Mouse (Mus musculus) MEL (cell line): ENCODE results near the gene Gm49373. TPM values are rescaled to one million over a fixed set of nuclear protein-coding genes. Genes with fewer than 3 reads are reported as not detected.

Experiments used
- DNase-seq: peaks from one replicate; pipeline ENCODE4 v3.0.0; 2011; ENCODE audit warnings: low read depth, low spot score
- H3K27ac ChIP-seq: 2 replicates; pipeline ENCODE4 v1.5.1; 2012; ENCODE audit warnings: low read depth, mild to moderate bottlenecking, control low read depth, low read length, moderate library complexity; ENCODE audit not compliant: control insufficient read depth
- H3K27me3 ChIP-seq, 2 experiments: fragments of 150-350 bp in 1 of 2; sonication (generic) in 1 of 2; 2 replicates each; pipeline ENCODE4 v1.6.1; 2012; ENCODE audit warnings: low read length in 2 of 2, mild to moderate bottlenecking in 2 of 2, improper control_type of control experiment in 1 of 2, moderate library complexity in 1 of 2; ENCODE audit not compliant: insufficient read depth in 2 of 2, control insufficient read depth in 1 of 2
- H3K36me3 ChIP-seq, 2 experiments: 2 replicates each; pipeline ENCODE4 v1.6.1; 2012 to 2014; ENCODE audit warnings: low read length in 2 of 2, improper control_type of control experiment in 1 of 2, inconsistent platforms in 1 of 2, mild to moderate bottlenecking in 1 of 2; ENCODE audit not compliant: insufficient read depth in 2 of 2, control insufficient read depth in 1 of 2
- H3K4me1 ChIP-seq, 2 experiments: fragments of 150-350 bp in 1 of 2; sonication (generic) in 1 of 2; 2 replicates each; pipeline ENCODE4 v1.6.1; 2012; ENCODE audit warnings: low read length in 2 of 2, improper control_type of control experiment in 1 of 2, mild to moderate bottlenecking in 1 of 2; ENCODE audit not compliant: insufficient read depth in 2 of 2, control insufficient read depth in 1 of 2
- H3K4me3 ChIP-seq, 2 experiments: fragments of 150-350 bp in 1 of 2; sonication (generic) in 1 of 2; 2 replicates each; pipeline ENCODE4 v1.5.1; 2012; ENCODE audit warnings: low read depth in 2 of 2, low read length in 2 of 2, mild to moderate bottlenecking in 2 of 2, moderate library complexity in 2 of 2, control low read depth in 1 of 2, improper control_type of control experiment in 1 of 2; ENCODE audit not compliant: control insufficient read depth in 1 of 2, insufficient read depth in 1 of 2
- H3K79me2 ChIP-seq: 2 replicates; pipeline ENCODE4 v1.6.1; 2012; ENCODE audit warnings: mild to moderate bottlenecking, low read length, moderate library complexity; ENCODE audit not compliant: control insufficient read depth, poor library complexity, insufficient read depth
- H3K9ac ChIP-seq: 2 replicates; pipeline ENCODE4 v1.6.1; 2012; ENCODE audit warnings: low read depth, mild to moderate bottlenecking, control low read depth, low read length, moderate library complexity; ENCODE audit not compliant: control insufficient read depth, poor library complexity, severe bottlenecking
- H3K9me3 ChIP-seq: fragments of 150-350 bp; sonication (generic); replicated peaks from 2 replicates; pipeline ENCODE4 v1.6.1; 2012; ENCODE audit warnings: mild to moderate bottlenecking, low read length, improper control_type of control experiment, moderate library complexity; ENCODE audit not compliant: insufficient read depth
- CHD2 ChIP-seq: IDR thresholded peaks from 2 replicates; pipeline ENCODE4 v1.6.1; 2011; ENCODE audit warnings: low read length, improper control_type of control experiment
- CTCF ChIP-seq, 3 experiments: IDR thresholded peaks in 2 of 3; conservative IDR thresholded peaks in 1 of 3; 2 replicates each; pipeline ENCODE4 v1.5.1; 2011 to 2012; ENCODE audit warnings: low read length in 3 of 3, low read depth in 2 of 3, mild to moderate bottlenecking in 2 of 3, improper control_type of control experiment in 1 of 3, inconsistent platforms in 1 of 3, mixed read lengths in 1 of 3, moderate library complexity in 1 of 3; ENCODE audit not compliant: control insufficient read depth in 1 of 3, insufficient read depth in 1 of 3, poor library complexity in 1 of 3, severe bottlenecking in 1 of 3
- ELF1 ChIP-seq: IDR thresholded peaks from 2 replicates; pipeline ENCODE4 v1.6.1; 2014; ENCODE audit warnings: low read depth, mild to moderate bottlenecking, inconsistent platforms, low read length, improper control_type of control experiment, moderate library complexity
- ETS1 ChIP-seq: IDR thresholded peaks from 2 replicates; pipeline ENCODE4 v1.6.1; 2012; ENCODE audit warnings: low read depth, mild to moderate bottlenecking, inconsistent platforms, low read length, improper control_type of control experiment, moderate library complexity
- GABPA ChIP-seq: IDR thresholded peaks from 2 replicates; pipeline ENCODE4 v1.6.1; 2012; ENCODE audit warnings: low read depth, mild to moderate bottlenecking, inconsistent platforms, low read length, improper control_type of control experiment, moderate library complexity
- HCFC1 ChIP-seq: IDR thresholded peaks from 2 replicates; pipeline ENCODE4 v1.6.1; 2012; ENCODE audit warnings: low read depth, mild to moderate bottlenecking, inconsistent platforms, low read length, improper control_type of control experiment, moderate library complexity
- JUND ChIP-seq: IDR thresholded peaks from 2 replicates; pipeline ENCODE4 v1.6.1; 2011; ENCODE audit warnings: low read depth, mild to moderate bottlenecking, improper control_type of control experiment, low read length
- MAFK ChIP-seq: IDR thresholded peaks from 2 replicates; pipeline ENCODE4 v1.6.1; 2011; ENCODE audit warnings: low read depth, mild to moderate bottlenecking, low read length, improper control_type of control experiment, borderline replicate concordance
- MXI1 ChIP-seq: IDR thresholded peaks from 2 replicates; pipeline ENCODE4 v1.6.1; 2011; ENCODE audit warnings: mild to moderate bottlenecking, low read depth, low read length, improper control_type of control experiment
- NRF1 ChIP-seq: IDR thresholded peaks from 2 replicates; pipeline ENCODE4 v1.6.1; 2014; ENCODE audit warnings: low read depth, mild to moderate bottlenecking, inconsistent platforms, low read length, improper control_type of control experiment, moderate library complexity; ENCODE audit not compliant: poor library complexity, insufficient read depth, severe bottlenecking
- POLR2A ChIP-seq, 2 experiments: IDR thresholded peaks; 2 replicates each; pipeline ENCODE4 v1.6.1; 2011 to 2012; ENCODE audit warnings: low read length in 2 of 2, mild to moderate bottlenecking in 2 of 2, control low read depth in 1 of 2, improper control_type of control experiment in 1 of 2, low read depth in 1 of 2, moderate library complexity in 1 of 2; ENCODE audit not compliant: control insufficient read depth in 1 of 2, insufficient read depth in 1 of 2, poor library complexity in 1 of 2
- POLR2AphosphoS2 ChIP-seq: IDR thresholded peaks from 2 replicates; pipeline ENCODE4 v1.6.1; 2011; ENCODE audit warnings: low read length, improper control_type of control experiment
- RCOR1 ChIP-seq: IDR thresholded peaks from 2 replicates; pipeline ENCODE4 v1.6.1; 2012; ENCODE audit warnings: low read depth, mild to moderate bottlenecking, inconsistent platforms, low read length, improper control_type of control experiment
- TCF12 ChIP-seq: IDR thresholded peaks from 2 replicates; pipeline ENCODE4 v1.6.1; 2014; ENCODE audit warnings: low read depth, mild to moderate bottlenecking, inconsistent platforms, low read length, improper control_type of control experiment, moderate library complexity
- USF2 ChIP-seq, 2 experiments: IDR thresholded peaks; 2 replicates each; pipeline ENCODE4 v1.6.1; 2011 to 2012; ENCODE audit warnings: improper control_type of control experiment in 2 of 2, low read length in 2 of 2, borderline replicate concordance in 1 of 2, inconsistent platforms in 1 of 2, low read depth in 1 of 2, mild to moderate bottlenecking in 1 of 2; ENCODE audit not compliant: insufficient read depth in 1 of 2
- ZC3H11A ChIP-seq: IDR thresholded peaks from 2 replicates; pipeline ENCODE4 v1.6.1; 2012; ENCODE audit warnings: low read depth, mild to moderate bottlenecking, inconsistent platforms, low read length, improper control_type of control experiment
- polyA plus RNA-seq, 2 experiments: library from polyadenylated mRNA; stranded (reverse) in 1 of 2; unstranded in 1 of 2; fragments of >175 nt in 1 of 2; fragments of >200 nt in 1 of 2; gene quantifications; 2 replicates each; pipeline versions ENCODE4 v1.2.1 to v1.2.4; 2012; ENCODE audit warnings: low replicate concordance in 2 of 2, low read depth in 1 of 2; ENCODE audit not compliant: insufficient read length in 2 of 2, insufficient read depth in 1 of 2, missing spikeins in 1 of 2
- total RNA-seq: library from RNA; depleted of rRNA; stranded (reverse); fragments of 300-350 nt; gene quantifications from 2 replicates; pipeline ENCODE4 v1.2.3, GENCODE M21; 2012

Gene Gm49373
- total and polyA plus RNA-seq, 3 experiments: 6.4 to 8.3 TPM; not detected in 1

- no peak for TF ChIP-seq MXI1
- TF ChIP-seq POLR2AphosphoS2: no peak
- TF ChIP-seq POLR2A (IDR thresholded peaks at IDR 0.05; ENCODE audit: control insufficient read depth in 1 of 2, insufficient read depth in 1 of 2, low read depth in 1 of 2, low read length in 2 of 2, poor library complexity in 1 of 2): no peak
- TF ChIP-seq JUND: no peak
- TF ChIP-seq GABPA: no peak
- TF ChIP-seq USF2 (IDR thresholded peaks at IDR 0.05; ENCODE audit: borderline replicate concordance in 1 of 2, insufficient read depth in 1 of 2, low read depth in 1 of 2, low read length in 2 of 2): no peak
- TF ChIP-seq ETS1: no peak
- no peak for TF ChIP-seq MAFK
- no peak for TF ChIP-seq NRF1
- TF ChIP-seq RCOR1: no peak
- no peak for TF ChIP-seq CHD2
These were observed 51.5 kb downstream of the Gm49373 start for GRCm38 (mm10) chr9:21021363-21021762.

GRCm38 (mm10) chr9:21018600-21018999 lies 54.3 kb downstream of the Gm49373 start:
- DNase-seq: no peak
- H3K9ac ChIP-seq: no peak overlapping the region
- peaks cover 0 to 24% of the 10 kb centered on the region in 2 experiments; a peak in 2 of 4 replicates for H3K36me3 ChIP-seq

More at GRCm38 (mm10) chr9:21021363-21021762, 51.5 kb downstream of the Gm49373 start:
- Histone ChIP-seq H3K9me3 (no peaks in the 10 kb centered on the region), H3K4me3 (no peak overlapping the region), H3K79me2 (peaks cover 8% of the 10 kb centered on the region), H3K9ac (no peak overlapping the region), H3K27me3 (no peaks in the 10 kb centered on the region), H3K27ac (no peak overlapping the region), H3K4me1 (peaks cover 11 to 22% of the 10 kb centered on the region in 2 experiments), H3K36me3 (peaks cover 0 to 17% of the 10 kb centered on the region in 2 experiments; a peak in 2 of 4 replicates)
- DNase-seq: no peak

GRCm38 (mm10) chr9:21017177-21017575 lies 55.7 kb downstream of the Gm49373 start:
- H3K4me3 ChIP-seq: peak overlapping the region; percentile 59
- H3K27ac ChIP-seq: no peak overlapping the region
- no peaks in the 10 kb centered on the region for H3K9me3 ChIP-seq
- no peaks in the 10 kb centered on the region for H3K27me3 ChIP-seq
- peak; percentile 52 for DNase-seq
- no peak for TF ChIP-seq CTCF (IDR thresholded peaks at IDR 0.05 in 2 of 3, conservative IDR thresholded peaks at IDR 0.05 in 1 of 3; ENCODE audit: control insufficient read depth in 1 of 3, insufficient read depth in 1 of 3, low read depth in 2 of 3, low read length in 3 of 3, poor library complexity in 1 of 3, severe bottlenecking in 1 of 3)
- no peak for TF ChIP-seq MAFK
- no peak for TF ChIP-seq GABPA
- TF ChIP-seq HCFC1: no peak
- no peak for TF ChIP-seq CHD2
- TF ChIP-seq, all 39 proteins: peak for 0
- Histone ChIP-seq H3K36me3 (peaks cover 0 to 29% of the 10 kb centered on the region in 2 experiments; a peak in 2 of 4 replicates), H3K4me1 (peaks cover 14 to 43% of the 10 kb centered on the region in 2 experiments), H3K9ac (peak overlapping the region; percentile 60), H3K79me2 (peaks cover 11% of the 10 kb centered on the region)

More at GRCm38 (mm10) chr9:21018600-21018999, 54.3 kb downstream of the Gm49373 start:
- no peak overlapping the region for H3K4me3 ChIP-seq
- peaks cover 11% of the 10 kb centered on the region for H3K79me2 ChIP-seq
- H3K27me3 ChIP-seq: no peaks in the 10 kb centered on the region
- no peak overlapping the region for H3K27ac ChIP-seq
- H3K4me1 ChIP-seq: peaks cover 11 to 35% of the 10 kb centered on the region in 2 experiments
- TF ChIP-seq TCF12 (no peak), ELF1 (no peak), USF2 (IDR thresholded peaks at IDR 0.05; ENCODE audit: borderline replicate concordance in 1 of 2, insufficient read depth in 1 of 2, low read depth in 1 of 2, low read length in 2 of 2) (no peak), MAFK (no peak), RCOR1 (no peak), MXI1 (no peak), ZC3H11A (no peak)
- no peaks in the 10 kb centered on the region for H3K9me3 ChIP-seq
